Mouse (Mus musculus) frontal cortex, postnatal 14 days (tissue): ENCODE results near the gene Cox7a2l.
A peak's percentile ranks its signal among the peaks of the same experiment; 100 is the strongest.

Experiments
- DNase-seq, 2 experiments: peaks; one replicate each; pipeline ENCODE4 v3.0.0; 2022; ENCODE audit warnings: low spot score in 2 of 2

Cox7a2l gene

DNA sequence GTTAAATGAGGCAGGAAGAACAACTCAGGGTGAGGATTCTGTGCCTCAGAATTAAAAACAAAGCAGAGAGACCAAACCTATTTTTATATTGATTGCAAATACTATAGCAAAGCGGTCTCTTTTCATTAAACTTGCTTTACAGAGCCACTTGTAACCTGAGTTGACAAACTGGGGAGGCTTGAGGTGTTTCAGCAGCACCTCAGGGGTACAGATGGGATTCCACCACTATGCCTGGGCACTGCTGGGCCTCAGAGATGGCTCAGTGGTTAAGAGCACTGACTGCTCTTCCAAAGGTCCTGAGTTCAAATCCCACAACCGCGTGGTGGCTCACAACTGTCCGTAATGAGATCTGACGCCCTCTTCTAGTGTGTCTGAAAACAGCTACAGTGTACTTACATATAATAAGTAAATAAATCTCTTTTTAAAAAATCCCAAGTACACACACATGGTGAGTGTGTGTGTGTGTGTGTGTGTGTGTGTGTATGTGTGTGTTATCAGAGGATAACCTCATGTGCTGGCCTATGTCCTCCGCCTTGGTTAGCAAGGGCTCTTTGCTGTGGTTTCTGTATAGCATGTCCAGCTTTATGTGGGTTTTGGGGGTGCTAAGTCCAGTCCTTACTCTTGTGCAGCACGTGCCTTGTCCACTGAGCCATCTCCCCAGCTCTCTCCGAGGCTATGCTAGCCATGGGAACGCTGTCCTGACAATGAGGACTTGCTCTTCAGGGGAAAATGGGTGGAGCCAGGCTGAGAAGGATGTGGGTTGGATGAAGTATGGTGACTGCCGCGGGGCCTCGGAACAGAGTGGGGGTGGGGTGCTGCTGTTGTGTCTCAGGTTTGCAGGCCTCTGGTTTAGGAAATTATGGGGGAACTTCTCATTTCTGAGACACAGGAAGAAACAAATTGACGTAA is 9.7 kb upstream of the Cox7a2l start:
- DNase-seq = no peak

DNA sequence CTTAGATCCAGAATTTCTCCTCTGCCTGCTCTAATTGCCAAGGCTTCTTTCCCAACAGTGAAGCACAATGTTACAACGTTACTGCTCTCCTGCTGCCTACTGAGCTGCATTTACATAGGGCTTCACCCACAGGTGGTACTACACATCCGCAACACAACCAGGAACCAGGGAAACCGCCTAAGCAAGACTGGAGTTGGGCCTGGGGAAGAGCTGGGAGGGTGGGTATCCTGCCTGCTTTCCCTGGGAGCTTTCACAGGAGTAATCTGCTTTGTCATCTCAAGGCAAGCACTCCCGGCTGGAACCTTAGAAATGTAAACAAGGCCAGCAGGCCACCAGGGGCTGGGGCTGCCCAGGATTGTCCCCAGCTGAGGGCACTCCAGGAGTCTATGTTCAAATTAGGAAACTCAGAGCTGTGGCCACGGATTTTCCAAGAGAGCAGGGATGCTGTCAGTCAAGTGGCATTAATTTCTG is 9.0 kb upstream of the Cox7a2l start:
- no peak for DNase-seq

DNA sequence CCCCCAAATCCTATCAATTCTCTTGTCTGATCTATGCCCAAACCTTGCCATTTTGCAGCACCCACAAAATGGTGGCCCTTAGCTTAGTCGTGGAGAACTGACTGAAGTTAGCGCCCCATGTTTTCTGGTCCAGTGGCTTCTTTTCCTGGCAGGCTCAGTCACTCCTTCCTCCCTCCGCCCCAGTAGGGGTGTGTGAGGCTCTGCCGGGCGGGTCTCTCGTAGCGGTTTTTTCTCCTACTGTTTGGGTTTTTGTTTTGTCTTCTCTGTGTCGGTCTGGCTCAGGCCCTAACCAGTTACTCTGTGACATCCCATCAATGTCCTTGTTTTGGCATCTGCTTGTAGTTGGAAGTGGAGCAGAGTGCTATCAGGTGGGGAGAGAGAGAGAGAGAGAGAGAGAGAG is 8.5 kb upstream of the Cox7a2l start:
- DNase-seq = no peak

DNA sequence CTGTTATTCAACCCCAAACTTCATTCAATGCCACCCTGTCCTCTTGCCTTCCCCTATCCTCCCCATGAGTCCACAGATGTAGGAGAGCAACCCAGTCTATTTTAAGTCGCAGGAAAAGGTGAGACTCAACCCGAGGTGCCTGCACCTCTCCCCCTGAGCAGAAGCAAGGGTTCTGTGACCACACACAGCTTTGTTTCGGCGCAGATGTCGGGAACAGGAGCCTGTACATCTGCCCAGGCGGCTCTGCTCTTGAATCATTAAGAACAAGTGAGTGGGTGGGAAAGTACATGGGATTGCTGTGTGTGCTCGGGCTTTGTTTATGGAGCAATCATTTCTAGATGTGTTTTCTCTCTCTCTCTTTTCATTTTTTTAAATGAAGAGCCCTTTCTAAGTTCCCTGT is 7.6 kb upstream of the Cox7a2l start:
- DNase-seq = no peak

DNA sequence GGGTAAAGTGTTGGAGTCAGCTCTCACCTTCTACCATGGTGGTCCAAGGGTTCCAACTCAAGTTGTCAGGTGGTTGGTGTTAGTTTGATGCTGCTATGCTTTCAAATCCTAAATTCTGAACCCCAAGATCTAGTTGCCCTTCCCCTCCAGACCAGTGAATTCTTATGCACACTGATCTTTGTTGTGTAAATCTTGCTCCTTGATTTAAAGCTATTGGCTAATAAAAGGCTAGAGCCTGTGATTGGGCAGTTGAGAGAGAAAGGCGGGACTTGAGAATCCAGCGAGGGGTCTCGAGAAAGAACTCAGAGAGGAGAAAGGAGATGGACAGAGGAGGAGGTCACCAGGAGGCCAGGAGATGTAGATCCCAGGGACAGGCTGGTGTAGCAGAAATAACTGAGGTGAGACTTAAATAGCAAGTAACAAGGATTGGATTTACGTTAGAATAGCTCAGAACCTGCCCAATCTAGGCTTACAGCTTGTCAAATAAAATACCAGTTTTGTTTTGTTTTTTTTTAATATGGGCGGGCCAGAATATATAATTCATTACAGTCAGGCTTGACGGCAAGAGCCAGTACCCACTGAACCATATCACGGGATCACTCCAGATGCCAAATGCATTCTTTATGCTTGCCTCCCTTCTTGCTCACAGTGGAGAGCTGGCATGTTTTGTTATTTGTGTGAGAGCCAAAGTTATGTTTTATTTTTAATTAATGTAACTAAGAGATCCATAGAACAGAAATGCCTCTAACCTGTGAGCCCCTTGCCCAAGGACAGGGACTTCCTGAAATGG is 5.7 kb upstream of the Cox7a2l start:
- DNase-seq = no peak

DNA sequence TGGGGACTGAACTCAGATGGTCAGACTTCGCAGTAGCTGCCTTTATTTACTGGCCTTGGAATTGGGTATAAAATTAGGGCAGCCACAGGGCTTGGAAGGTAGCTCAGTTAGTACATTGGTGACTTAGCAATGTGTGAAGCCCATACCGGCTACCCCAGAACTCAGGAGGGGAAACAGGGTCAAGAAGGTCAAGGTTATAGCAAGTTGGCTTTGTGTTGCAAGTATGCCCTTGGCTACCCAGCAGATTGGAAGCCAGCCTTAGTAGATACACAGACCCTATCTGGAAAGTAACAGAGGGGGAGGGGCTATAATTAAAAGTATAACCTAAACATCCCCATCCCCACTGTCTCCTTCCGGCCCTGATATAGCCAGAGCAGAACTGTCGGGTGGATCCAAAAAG is 4.8 kb upstream of the Cox7a2l start:
- DNase-seq = no peak

- peak; percentile 84 to 85 for DNase-seq
Observed at GRCm38 (mm10) chr17:83514213-83514701, 2.9 kb downstream of the Cox7a2l start.

- DNase-seq = no peak
Observed at GRCm38 (mm10) chr17:83513655-83514212, 3.4 kb downstream of the Cox7a2l start.

- no peak for DNase-seq
Observed at GRCm38 (mm10) chr17:83512130-83512529, 5.0 kb downstream of the Cox7a2l start.

DNA sequence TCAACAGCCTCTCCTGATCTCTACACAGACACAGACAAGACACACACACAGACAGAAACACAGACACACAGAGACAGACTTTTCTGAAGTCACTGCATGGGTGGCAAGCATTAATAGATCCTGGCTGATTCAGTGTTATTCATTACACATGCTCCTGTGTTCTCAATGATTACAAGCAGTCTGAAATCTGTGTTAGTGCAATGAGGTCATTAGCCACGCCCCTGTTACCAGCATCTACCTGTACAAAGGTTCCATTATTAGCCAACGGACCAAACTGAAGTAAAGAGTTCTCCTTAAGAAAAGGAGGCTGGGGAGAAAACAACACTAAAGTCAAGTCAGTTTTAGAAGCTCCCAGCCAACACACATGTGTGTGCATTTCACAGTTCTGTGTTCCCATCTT is 13.4 kb downstream of the Cox7a2l start:
- DNase-seq = no peak

GRCm38 (mm10) chr17:83499692-83500091 is 17.4 kb downstream of the Cox7a2l start:
- no peak for DNase-seq

DNA sequence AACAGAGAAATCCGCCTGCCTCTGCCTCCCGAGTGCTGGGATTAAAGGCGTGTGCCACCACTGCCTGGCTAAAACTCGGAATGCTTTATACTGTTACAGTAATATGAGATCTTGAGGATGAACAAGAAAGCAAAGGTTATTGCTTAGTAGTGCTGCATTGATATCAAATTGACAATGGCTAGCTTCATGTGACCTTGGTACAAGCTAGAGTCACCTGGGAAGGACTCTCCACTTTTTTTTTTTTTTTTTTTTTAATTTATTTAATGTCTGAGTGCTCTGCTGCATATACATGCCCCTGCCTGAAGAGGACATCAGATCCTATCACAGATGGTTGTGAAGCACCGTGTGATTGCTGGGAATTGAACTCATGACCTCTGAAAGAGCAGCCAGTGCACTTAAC is 18.2 kb downstream of the Cox7a2l start:
- DNase-seq = no peak

- DNase-seq = no peak
Observed at GRCm38 (mm10) chr17:83487762-83488161, 29.4 kb downstream of the Cox7a2l start.

GRCm38 (mm10) chr17:83483784-83484183 is 33.3 kb downstream of the Cox7a2l start:
- no peak for DNase-seq

- no peak for DNase-seq
Observed at GRCm38 (mm10) chr17:83482817-83483536, 34.2 kb downstream of the Cox7a2l start.

DNA sequence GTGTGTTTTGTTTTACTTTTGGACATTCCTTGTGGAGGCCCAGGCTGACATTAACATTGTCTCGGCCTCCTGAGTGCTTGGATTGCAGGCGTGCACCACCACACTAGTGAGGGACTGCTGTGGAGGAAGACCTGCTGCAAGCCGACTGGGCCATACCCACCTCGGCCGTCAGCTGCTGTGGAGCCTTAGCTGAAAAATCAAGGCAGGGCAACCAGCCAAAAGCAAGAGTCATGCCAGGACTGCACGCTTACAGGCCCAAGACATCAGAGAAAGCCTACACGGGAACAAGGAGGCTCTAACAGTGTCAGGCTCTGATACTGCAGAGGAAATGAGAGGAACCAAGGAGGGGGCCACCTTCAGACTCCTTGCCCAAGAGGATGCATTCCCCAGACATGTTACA is 35.6 kb downstream of the Cox7a2l start:
- DNase-seq = peak in 1 of 2 experiments; percentile 15

GRCm38 (mm10) chr17:83477089-83477488 is 40.0 kb downstream of the Cox7a2l start:
- DNase-seq = no peak

DNA sequence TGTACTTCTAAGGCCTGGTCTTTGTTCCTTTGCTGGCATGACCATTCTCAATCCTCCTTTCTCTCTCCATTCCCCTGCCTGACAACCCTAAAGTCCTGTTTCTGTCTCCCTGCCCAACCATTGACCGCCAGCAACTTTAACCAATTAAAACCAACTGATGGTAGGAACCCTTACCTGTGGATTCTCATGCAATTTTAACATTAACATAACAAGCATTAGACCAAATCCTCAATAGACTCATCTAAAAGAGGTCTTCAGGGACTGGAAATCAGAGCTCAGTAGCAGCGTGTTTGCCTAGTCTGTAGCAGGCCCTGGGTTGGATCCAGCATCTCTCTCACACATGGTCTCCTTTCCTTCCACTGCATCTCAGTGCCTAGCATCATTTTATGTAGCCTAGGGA is 47.5 kb downstream of the Cox7a2l start:
- DNase-seq = no peak

- DNase-seq = no peak
Observed at GRCm38 (mm10) chr17:83466697-83467251, 50.4 kb downstream of the Cox7a2l start.

- no peak for DNase-seq
Observed at GRCm38 (mm10) chr17:83465969-83466368, 51.2 kb downstream of the Cox7a2l start.

DNA sequence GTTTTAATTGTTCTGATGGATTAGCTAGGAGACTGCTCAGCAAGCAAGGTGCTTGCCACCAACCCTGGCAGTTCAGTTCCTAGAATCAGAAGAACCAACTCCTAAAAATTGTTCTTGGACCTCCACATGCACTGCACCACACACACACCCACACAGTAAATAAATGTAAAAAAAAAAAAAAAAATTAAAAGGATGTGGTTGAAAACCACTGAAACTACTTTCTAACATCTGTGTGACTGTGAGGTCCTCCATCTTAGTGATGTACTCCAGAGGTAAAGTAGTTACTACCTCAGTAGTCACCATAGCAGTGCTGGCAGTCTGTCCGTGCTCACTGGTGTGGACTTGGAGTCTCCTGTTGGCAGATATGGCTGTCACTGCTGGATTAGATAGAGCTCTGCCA is 59.9 kb downstream of the Cox7a2l start:
- DNase-seq = no peak
